Mouse (Mus musculus): ENCODE results near the gene Znrf1.

The Znrf1 gene

GRCm38 (mm10) chr8:111568029-111568428 is 32.1 kb downstream of the Znrf1 start:
- DNase-seq (ENCODE audit: extremely low read depth, low read depth) = peak; percentile 71

GRCm38 (mm10) chr8:111569926-111570325 is 34.0 kb downstream of the Znrf1 start:
- DNase-seq (ENCODE audit: extremely low read depth, low read depth) = no peak

- no peak for DNase-seq (ENCODE audit: extremely low read depth, low read depth)
Observed at GRCm38 (mm10) chr8:111570432-111570831, 34.5 kb downstream of the Znrf1 start.

GRCm38 (mm10) chr8:111571661-111572060 is 35.8 kb downstream of the Znrf1 start:
- no peak for DNase-seq (ENCODE audit: extremely low read depth, low read depth)

GRCm38 (mm10) chr8:111572431-111572830 is 36.5 kb downstream of the Znrf1 start:
- no peak for DNase-seq (ENCODE audit: extremely low read depth, low read depth)

- peak; percentile 95 for DNase-seq (ENCODE audit: extremely low read depth, low read depth)
Observed at GRCm38 (mm10) chr8:111573583-111573982, 37.7 kb downstream of the Znrf1 start.

- DNase-seq (ENCODE audit: extremely low read depth, low read depth) = no peak
Observed at GRCm38 (mm10) chr8:111574016-111574415, 38.1 kb downstream of the Znrf1 start.

- no peak for DNase-seq (ENCODE audit: extremely low read depth, low read depth)
Observed at GRCm38 (mm10) chr8:111575492-111575891, 39.6 kb downstream of the Znrf1 start.

GRCm38 (mm10) chr8:111576501-111576900 is 40.6 kb downstream of the Znrf1 start:
- no peak for DNase-seq (ENCODE audit: extremely low read depth, low read depth)

- no peak for DNase-seq (ENCODE audit: extremely low read depth, low read depth)
Observed at GRCm38 (mm10) chr8:111577880-111578533, 42.1 kb downstream of the Znrf1 start.

GRCm38 (mm10) chr8:111579318-111579717 is 43.4 kb downstream of the Znrf1 start:
- no peak for DNase-seq (ENCODE audit: extremely low read depth, low read depth)

- no peak for DNase-seq (ENCODE audit: extremely low read depth, low read depth)
Observed at GRCm38 (mm10) chr8:111580306-111580705, 44.4 kb downstream of the Znrf1 start.

GRCm38 (mm10) chr8:111582386-111582785 is 46.5 kb downstream of the Znrf1 start:
- no peak for DNase-seq (ENCODE audit: extremely low read depth, low read depth)

GRCm38 (mm10) chr8:111584946-111585345 is 49.0 kb downstream of the Znrf1 start:
- DNase-seq (ENCODE audit: extremely low read depth, low read depth) = no peak

- DNase-seq (ENCODE audit: extremely low read depth, low read depth) = peak; percentile 68
Observed at GRCm38 (mm10) chr8:111587545-111588094, 51.7 kb downstream of the Znrf1 start.

GRCm38 (mm10) chr8:111588336-111588735 is 52.4 kb downstream of the Znrf1 start:
- DNase-seq (ENCODE audit: extremely low read depth, low read depth) = no peak

GRCm38 (mm10) chr8:111590214-111590613 is 54.3 kb downstream of the Znrf1 start:
- no peak for DNase-seq (ENCODE audit: extremely low read depth, low read depth)

GRCm38 (mm10) chr8:111591176-111591575 is 55.3 kb downstream of the Znrf1 start:
- no peak for DNase-seq (ENCODE audit: extremely low read depth, low read depth)

GRCm38 (mm10) chr8:111592390-111592910 is 56.6 kb downstream of the Znrf1 start:
- no peak for DNase-seq (ENCODE audit: extremely low read depth, low read depth)

- DNase-seq (ENCODE audit: extremely low read depth, low read depth) = no peak
Observed at GRCm38 (mm10) chr8:111594044-111594840, 58.3 kb downstream of the Znrf1 start.

- DNase-seq (ENCODE audit: extremely low read depth, low read depth) = no peak
Observed at GRCm38 (mm10) chr8:111594951-111595350, 59.1 kb downstream of the Znrf1 start.

Measured in MEL-GATA-1-ER (cell line).